Mouse (Mus musculus) adrenal gland, adult 18-20 months (tissue): Measurements from ENCODE around the gene Fgfr2. TPM values are rescaled to one million over a fixed set of nuclear protein-coding genes. Genes with fewer than 3 reads are reported as not detected.
A peak's percentile ranks its signal among the peaks of the same experiment; 100 is the strongest.

Experiments used
- DNase-seq, 2 experiments: peaks; one replicate each; pipeline ENCODE4 v3.0.0; 2021 to 2022; ENCODE audit warnings: low spot score in 2 of 2
- total RNA-seq, 2 experiments: library from RNA; stranded (reverse); gene quantifications; 1 replicate in 1 of 2; 2 replicates in 1 of 2; pipeline ENCODE4 v1.2.3; 2021

Fgfr2 gene
- total RNA-seq, 2 experiments from 2014 or later = 294 to 308 TPM

DNA sequence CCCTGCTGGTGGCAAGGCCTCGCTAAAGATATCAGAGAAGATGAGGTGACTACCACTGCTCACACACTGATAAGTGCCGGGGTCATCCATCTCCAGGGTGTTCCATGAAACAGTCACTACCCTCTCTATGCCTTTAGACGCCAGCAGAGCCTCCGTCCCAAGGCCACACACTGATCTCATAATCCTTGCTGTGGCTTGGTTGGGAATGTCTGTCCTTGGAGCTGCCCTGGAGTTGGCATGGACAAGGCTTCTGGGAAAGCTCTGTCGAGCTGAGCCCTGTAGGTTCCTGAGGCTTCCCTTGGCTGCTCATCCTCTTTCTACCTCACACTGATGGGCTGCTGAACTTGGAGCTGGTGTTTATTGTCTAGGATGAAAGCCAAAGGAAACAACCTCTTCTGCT, 2336.4 kb downstream of the Fgfr2 start:
- DNase-seq = peak in 1 of 2 experiments; percentile 41

GRCm38 (mm10) chr7:130785923-130786575, 2337.1 kb downstream of the Fgfr2 start:
- no peak for DNase-seq

- no peak for DNase-seq
These were observed 2340.6 kb downstream of the Fgfr2 start for GRCm38 (mm10) chr7:130782501-130783050.

DNA sequence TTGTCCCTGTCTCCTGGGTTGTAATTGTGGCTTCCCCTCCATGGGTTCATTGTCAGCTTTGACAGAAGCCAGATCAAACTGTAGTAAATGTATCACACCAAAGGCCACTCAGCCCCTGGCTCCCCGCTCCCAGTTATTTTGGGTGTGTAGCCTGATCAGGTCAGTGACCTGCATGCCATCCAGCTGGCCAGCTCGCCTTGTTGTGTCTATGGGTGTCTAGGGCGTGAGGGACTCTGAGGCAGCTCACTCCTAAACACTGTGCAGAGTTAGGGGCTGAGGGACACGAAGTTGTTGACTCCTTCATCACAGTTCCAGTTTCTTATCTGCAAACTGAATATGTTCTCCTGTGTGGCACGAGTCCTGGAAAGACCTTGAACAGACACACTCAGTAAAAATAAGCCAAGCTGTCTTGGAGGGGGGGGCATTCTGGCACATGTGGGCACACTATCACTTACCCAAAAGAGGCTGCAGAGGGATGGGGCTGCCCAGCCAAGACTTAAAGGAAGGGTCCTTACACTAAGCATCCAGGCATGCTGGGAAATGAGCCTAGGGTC, 2342.2 kb downstream of the Fgfr2 start:
- DNase-seq = no peak

GRCm38 (mm10) chr7:130773914-130774630, 2349.1 kb downstream of the Fgfr2 start, which contains the start of gene Btbd16:
TSS of gene Btbd16 (plus strand) at chr7:130774069.
- no peak for DNase-seq

GRCm38 (mm10) chr7:130773171-130773830, 2349.8 kb downstream of the Fgfr2 start:
- peak; percentile 46 to 53 for DNase-seq

DNA sequence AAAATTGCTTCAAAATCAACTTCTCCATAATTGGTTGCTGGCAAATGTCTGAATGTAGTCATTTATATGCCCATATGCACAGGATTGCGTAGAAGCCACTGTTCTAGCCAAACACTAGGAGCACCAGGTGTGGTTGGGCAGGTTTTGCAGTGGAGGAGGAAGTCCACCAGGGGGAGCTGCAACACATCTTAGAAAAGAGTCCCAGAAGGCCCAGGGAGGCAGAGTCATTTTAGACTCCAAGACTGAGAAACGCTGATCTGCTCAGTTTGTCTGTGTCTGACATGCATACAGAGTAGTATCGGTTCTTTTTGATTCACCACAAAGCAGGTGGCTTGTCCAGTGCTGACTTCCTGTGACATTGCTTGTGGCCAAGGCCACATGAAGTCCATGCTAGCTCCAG, 2352.4 kb downstream of the Fgfr2 start:
- peak; percentile 76 to 81 for DNase-seq

DNA sequence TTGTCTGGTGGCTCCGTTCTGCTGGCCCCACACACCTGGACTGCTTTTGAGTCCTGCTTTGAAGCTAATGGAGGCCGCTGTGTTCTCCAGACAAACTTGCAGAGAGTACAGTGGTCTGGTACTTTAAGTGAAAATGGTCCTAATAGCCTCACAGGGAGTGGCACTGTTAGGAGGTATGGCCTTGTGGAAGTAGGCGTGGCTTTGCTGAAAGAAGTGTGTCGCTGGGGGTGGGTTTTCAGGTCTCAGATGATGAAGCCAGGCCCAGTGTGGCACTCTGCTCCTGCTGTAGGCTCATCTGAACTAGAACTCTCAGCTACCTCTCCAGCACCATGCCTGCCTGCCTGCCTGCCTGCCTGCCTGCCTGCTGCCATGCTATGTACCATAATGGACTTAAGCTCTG, 2355.0 kb downstream of the Fgfr2 start:
- no peak for DNase-seq

DNA sequence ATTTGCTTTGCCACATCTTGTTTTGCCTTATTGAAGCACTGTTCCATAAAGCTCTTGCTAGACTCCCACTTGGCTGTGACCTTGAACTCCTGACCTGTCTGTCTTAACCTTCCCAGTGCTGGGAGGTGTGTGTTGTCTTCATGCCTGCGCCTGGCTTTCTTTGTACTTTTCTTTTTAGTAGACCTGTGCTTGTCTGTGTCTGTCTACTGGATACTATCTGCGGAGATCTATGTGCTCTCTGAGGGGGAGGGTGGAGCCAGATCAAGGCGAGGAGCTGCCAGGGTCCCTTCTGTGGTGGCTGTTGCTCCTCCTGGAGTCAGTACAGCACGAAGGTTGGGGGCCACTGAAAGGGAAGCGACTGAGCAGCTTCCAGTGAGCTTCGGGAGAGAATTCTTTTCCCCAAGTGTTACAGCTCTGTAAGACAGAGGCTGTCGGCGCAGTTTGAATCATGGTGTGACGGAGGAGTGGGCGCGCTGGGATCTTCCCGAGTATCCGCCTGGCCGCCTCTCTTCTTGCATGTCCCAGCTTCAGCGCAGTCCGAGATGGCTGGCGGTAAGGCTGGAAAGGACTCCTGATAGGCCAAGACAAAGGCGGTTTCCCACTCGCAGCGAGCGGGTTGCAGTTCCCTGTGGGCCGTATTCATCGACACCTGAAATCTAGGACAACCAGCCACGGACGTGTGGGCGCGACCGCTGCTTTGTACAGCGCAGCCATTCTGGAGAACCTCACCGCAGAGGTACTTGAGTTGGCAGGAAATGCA, 2356.6 kb downstream of the Fgfr2 start:
- no peak for DNase-seq

DNA sequence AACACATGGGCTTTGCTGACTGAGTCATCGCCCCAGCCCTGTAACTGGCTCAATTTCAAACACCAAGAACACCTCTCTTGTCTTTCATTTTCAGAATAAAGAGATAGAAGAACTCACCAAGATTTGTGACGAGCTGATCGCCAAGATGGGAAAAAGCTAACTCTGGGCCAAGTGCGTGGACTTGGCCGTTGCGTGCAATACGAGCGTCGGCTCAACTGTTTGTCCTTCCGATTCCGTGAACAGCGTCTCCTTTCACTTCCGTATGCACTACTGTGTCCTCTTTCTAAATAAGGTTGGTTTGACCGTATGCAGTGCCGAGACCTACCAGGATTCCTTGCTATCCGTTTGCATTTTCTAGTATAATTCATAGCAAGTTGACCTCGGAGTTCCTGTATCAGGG, 2359.0 kb downstream of the Fgfr2 start:
- peak in 1 of 2 experiments; percentile 29 for DNase-seq

DNA sequence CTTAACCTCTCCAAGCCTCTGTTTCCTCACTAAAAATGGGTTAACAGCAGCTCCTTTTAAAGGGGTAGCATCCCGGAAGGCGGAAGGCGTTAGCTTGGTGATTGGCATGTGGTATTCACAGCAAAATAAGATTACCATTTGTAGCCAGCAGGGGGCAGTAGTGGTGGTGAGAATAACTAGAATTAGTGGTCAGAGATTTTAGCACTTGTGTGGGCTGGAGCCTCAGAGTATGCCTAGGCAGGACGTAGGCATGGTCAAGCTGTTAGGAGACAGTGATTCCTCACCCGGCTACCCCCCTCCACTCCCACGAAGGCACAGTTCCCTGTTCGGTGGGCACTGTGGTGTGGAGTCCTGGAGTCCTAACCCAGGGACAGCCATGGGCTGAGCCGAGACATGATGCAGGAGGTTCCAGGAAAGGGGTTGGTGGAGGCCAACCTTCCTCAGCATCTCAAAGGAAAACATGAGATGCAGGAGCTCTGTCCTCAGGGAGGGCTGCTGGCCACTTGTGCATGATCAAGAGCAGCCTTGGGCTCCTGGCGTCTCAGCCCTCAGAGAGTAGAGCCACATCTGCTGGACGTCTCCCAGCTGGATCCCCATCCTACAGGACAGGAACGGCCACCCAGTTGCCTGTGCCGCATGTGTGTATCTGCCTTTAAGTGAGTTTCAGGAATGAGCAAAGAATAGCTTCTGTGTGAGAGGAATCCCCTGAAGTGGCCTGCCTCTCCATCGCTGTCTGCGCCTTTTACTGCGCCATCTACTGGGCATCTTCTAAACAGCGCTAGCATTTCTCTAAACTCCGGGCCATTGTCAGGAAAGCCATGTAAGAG, 2360.9 kb downstream of the Fgfr2 start:
- DNase-seq = peak; percentile 57 to 64

- no peak for DNase-seq
These were observed 2365.8 kb downstream of the Fgfr2 start for GRCm38 (mm10) chr7:130757326-130757865.

- DNase-seq = no peak
These were observed 2366.8 kb downstream of the Fgfr2 start for GRCm38 (mm10) chr7:130756343-130756835.

GRCm38 (mm10) chr7:130754790-130755189, 2368.4 kb downstream of the Fgfr2 start:
- no peak for DNase-seq

DNA sequence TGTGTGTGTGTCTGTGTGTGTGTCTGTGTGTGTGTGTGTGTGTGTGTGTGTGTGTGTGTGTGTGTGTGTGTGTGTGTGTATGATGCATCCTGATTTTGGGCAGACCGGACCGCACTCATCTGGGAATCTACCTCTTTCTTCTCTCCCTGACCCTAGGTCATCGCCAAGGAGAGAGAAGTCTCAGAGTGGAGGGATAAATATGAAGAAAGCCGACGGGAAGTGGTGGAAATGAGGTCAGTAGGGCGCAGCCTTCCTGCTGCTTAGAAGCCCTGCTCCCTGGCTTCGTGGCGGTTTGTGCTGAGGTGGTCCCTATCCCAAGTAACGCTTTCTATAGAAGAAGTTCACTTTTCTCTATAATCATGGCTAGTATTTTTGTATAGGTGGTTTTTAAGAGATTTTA, 2371.5 kb downstream of the Fgfr2 start:
- DNase-seq = no peak

- no peak for DNase-seq
These were observed 2372.2 kb downstream of the Fgfr2 start for GRCm38 (mm10) chr7:130750752-130751490.

DNA sequence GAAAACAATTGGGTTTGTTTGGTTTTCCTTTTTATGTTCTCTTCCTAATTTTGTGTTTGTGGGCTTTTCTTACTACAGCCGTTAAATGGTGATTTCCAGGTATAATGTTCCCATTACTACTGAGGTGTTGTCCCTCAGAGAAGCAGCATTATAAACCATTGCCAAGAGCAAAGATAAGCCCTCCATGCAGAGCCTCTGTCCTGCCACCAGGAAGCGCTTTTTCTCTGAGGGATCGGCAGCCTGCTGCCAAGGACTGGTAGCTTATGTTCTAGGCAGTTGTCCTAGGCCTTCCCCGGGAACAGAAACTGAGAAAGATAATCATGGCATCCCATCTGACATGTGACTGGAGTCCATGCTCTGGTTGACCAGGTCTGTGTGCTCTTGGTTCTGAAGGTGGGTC, 2374.0 kb downstream of the Fgfr2 start:
- no peak for DNase-seq

DNA sequence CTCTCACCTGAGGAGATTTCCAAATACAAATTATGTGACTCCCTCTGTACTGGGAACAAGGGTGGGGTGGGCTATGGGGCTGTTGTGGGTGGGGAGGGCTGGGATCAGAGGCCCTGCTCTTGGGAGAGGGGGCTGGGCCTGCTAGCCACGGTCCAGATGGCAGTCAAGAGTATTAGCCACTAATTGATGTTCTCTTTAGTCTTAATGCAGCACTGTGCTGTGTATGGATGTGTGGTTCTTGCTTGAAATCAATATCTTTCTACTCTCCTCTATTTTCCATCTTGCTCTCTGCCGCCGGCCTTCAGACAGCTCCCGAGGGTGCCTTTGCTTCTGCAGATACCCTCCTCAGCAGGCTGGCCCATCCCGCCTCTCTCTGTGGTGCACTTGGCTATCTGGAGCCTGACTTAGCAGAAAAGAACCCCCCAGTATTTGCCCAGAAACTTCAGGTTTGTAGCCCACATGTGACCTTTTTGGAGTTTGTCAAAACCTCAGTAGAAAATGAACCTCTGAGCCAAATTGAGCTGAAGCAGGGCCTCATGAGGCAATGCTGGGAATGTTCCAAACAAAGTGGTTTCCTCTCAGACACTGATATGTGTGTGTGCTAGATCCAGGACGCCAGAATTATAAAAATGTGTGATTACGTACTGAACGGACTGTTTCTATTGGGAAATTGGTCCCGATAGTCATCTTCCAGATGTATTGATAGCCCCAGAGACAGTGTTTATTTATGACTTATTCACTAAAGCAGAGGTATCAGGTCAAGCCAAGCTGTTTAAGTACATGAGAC, 2379.7 kb downstream of the Fgfr2 start:
- no peak for DNase-seq
